Mouse (Mus musculus) CH12.LX (cell line): Measurements from ENCODE around the gene Lmnb2. TPM values are rescaled to one million over a fixed set of nuclear protein-coding genes. Genes with fewer than 3 reads are reported as not detected.
A peak's percentile ranks its signal among the peaks of the same experiment; 100 is the strongest.

Experiments
- DNase-seq: peaks from one replicate; pipeline ENCODE4 v3.0.0-alpha.2; 2013; ENCODE audit errors: extremely low read depth
- H3K27ac ChIP-seq: 2 replicates; pipeline ENCODE4 v1.5.1; 2012; ENCODE audit warnings: low read depth, mild to moderate bottlenecking, control low read depth, moderate library complexity; ENCODE audit not compliant: insufficient read depth
- H3K27me3 ChIP-seq: replicated peaks from 2 replicates; pipeline ENCODE3; 2012; ENCODE audit warnings: inconsistent platforms
- H3K36me3 ChIP-seq, 2 experiments: replicated peaks in 1 of 2; 2 replicates each; pipeline versions ENCODE3 to v1.6.1; 2012; ENCODE audit warnings: inconsistent platforms in 1 of 2, low read length in 1 of 2, mild to moderate bottlenecking in 1 of 2, mixed read lengths in 1 of 2, moderate library complexity in 1 of 2; ENCODE audit not compliant: control insufficient read depth in 1 of 2, insufficient read depth in 1 of 2
- H3K4me1 ChIP-seq, 2 experiments: 2 replicates each; pipeline ENCODE4 v1.6.1; 2012; ENCODE audit warnings: inconsistent platforms in 1 of 2, moderate library complexity in 1 of 2; ENCODE audit not compliant: insufficient read depth in 2 of 2, control insufficient read depth in 1 of 2
- H3K4me2 ChIP-seq: 2 replicates; pipeline ENCODE4 v1.6.1; 2012; ENCODE audit warnings: low read depth, mild to moderate bottlenecking, control low read depth; ENCODE audit not compliant: poor library complexity, insufficient read depth, severe bottlenecking
- H3K4me3 ChIP-seq, 3 experiments: fragments of 150-350 bp in 1 of 3; sonication (generic) in 1 of 3; replicated peaks in 1 of 3; 2 replicates each; pipeline versions ENCODE3 to v1.5.1; 2011 to 2012; ENCODE audit warnings: low read depth in 2 of 3, low read length in 2 of 3, mild to moderate bottlenecking in 2 of 3, moderate library complexity in 2 of 3, control low read depth in 1 of 3, improper control_type of control experiment in 1 of 3, inconsistent platforms in 1 of 3, mixed read lengths in 1 of 3; ENCODE audit not compliant: poor library complexity in 1 of 3
- H3K79me2 ChIP-seq: replicated peaks from 2 replicates; pipeline ENCODE4 v1.6.1; 2012; ENCODE audit warnings: mild to moderate bottlenecking, moderate library complexity; ENCODE audit not compliant: control insufficient read depth, poor library complexity, insufficient read depth, severe bottlenecking; ENCODE audit errors: extremely low read depth
- H3K9ac ChIP-seq: 2 replicates; pipeline ENCODE4 v1.6.1; 2012; ENCODE audit warnings: low read depth, mild to moderate bottlenecking, control low read depth, moderate library complexity; ENCODE audit not compliant: insufficient read depth
- H3K9me3 ChIP-seq: replicated peaks from 2 replicates; pipeline ENCODE3; 2012; ENCODE audit warnings: low read length, inconsistent platforms, mixed read lengths
- BHLHE40 ChIP-seq: IDR thresholded peaks from 2 replicates; pipeline ENCODE4 v1.6.1; 2011; ENCODE audit warnings: mild to moderate bottlenecking, low read depth, low read length, improper control_type of control experiment
- CHD1 ChIP-seq: IDR thresholded peaks from 2 replicates; pipeline ENCODE4 v1.6.1; 2012; ENCODE audit warnings: low read depth, low read length, improper control_type of control experiment, inconsistent platforms
- CHD2 ChIP-seq: IDR thresholded peaks from 2 replicates; pipeline ENCODE4 v1.6.1; 2011; ENCODE audit warnings: low read length, improper control_type of control experiment
- CTCF ChIP-seq, 2 experiments: IDR thresholded peaks in 1 of 2; conservative IDR thresholded peaks in 1 of 2; 2 replicates each; pipeline ENCODE4 v1.5.1; 2011 to 2012; ENCODE audit warnings: low read depth in 2 of 2, low read length in 2 of 2, improper control_type of control experiment in 1 of 2, inconsistent platforms in 1 of 2, mild to moderate bottlenecking in 1 of 2, moderate library complexity in 1 of 2
- E2F4 ChIP-seq: IDR thresholded peaks from 2 replicates; pipeline ENCODE4 v1.6.1; 2011; ENCODE audit warnings: low read depth, low read length, improper control_type of control experiment; ENCODE audit not compliant: insufficient replicate concordance
- ELF1 ChIP-seq: IDR thresholded peaks from 2 replicates; pipeline ENCODE4 v1.6.1; 2014; ENCODE audit warnings: low read depth, mild to moderate bottlenecking, inconsistent platforms, low read length, improper control_type of control experiment
- EP300 ChIP-seq: IDR thresholded peaks from 2 replicates; pipeline ENCODE4 v1.6.1; 2011; ENCODE audit warnings: low read length, improper control_type of control experiment
- ETS1 ChIP-seq: conservative IDR thresholded peaks from 2 replicates; pipeline ENCODE4 v1.6.1; 2012; ENCODE audit warnings: low read depth, mild to moderate bottlenecking, inconsistent platforms, low read length, improper control_type of control experiment, moderate library complexity
- GABPA ChIP-seq: IDR thresholded peaks from 2 replicates; pipeline ENCODE4 v1.6.1; 2012; ENCODE audit warnings: low read depth, low read length, improper control_type of control experiment, inconsistent platforms; ENCODE audit not compliant: insufficient replicate concordance
- HCFC1 ChIP-seq: IDR thresholded peaks from 2 replicates; pipeline ENCODE4 v1.6.1; 2012; ENCODE audit warnings: low read depth, mild to moderate bottlenecking, inconsistent platforms, low read length, improper control_type of control experiment
- IRF4 ChIP-seq: IDR thresholded peaks from 2 replicates; pipeline ENCODE4 v1.6.1; 2014; ENCODE audit warnings: low read depth, mild to moderate bottlenecking, inconsistent platforms, low read length, improper control_type of control experiment
- JUN ChIP-seq: IDR thresholded peaks from 2 replicates; pipeline ENCODE4 v1.6.1; 2011; ENCODE audit warnings: low read depth, mild to moderate bottlenecking, low read length, improper control_type of control experiment, moderate library complexity; ENCODE audit not compliant: insufficient read depth
- JUND ChIP-seq: conservative IDR thresholded peaks from 2 replicates; pipeline ENCODE4 v1.6.1; 2011; ENCODE audit warnings: low read depth, low read length, improper control_type of control experiment
- KAT2A ChIP-seq: IDR thresholded peaks from 2 replicates; pipeline ENCODE4 v1.6.1; 2012; ENCODE audit warnings: low read length, improper control_type of control experiment, inconsistent platforms; ENCODE audit not compliant: insufficient replicate concordance
- MAFK ChIP-seq: IDR thresholded peaks from 2 replicates; pipeline ENCODE4 v1.6.1; 2011; ENCODE audit warnings: low read length, improper control_type of control experiment; ENCODE audit not compliant: insufficient replicate concordance
- MAX ChIP-seq: IDR thresholded peaks from 2 replicates; pipeline ENCODE4 v1.6.1; 2011; ENCODE audit warnings: low read length, improper control_type of control experiment
- MAZ ChIP-seq: IDR thresholded peaks from 2 replicates; pipeline ENCODE4 v1.6.1; 2012; ENCODE audit warnings: low read depth, mild to moderate bottlenecking, inconsistent platforms, low read length, improper control_type of control experiment, moderate library complexity
- MEF2A ChIP-seq: IDR thresholded peaks from 2 replicates; pipeline ENCODE4 v1.6.1; 2014; ENCODE audit warnings: low read depth, mild to moderate bottlenecking, inconsistent platforms, low read length, improper control_type of control experiment, borderline replicate concordance
- MXI1 ChIP-seq: IDR thresholded peaks from 2 replicates; pipeline ENCODE4 v1.6.1; 2011; ENCODE audit warnings: mild to moderate bottlenecking, low read depth, low read length, improper control_type of control experiment
- MYC ChIP-seq: IDR thresholded peaks from 2 replicates; pipeline ENCODE4 v1.6.1; 2011; ENCODE audit warnings: low read depth, mild to moderate bottlenecking, improper control_type of control experiment, low read length
- NELFE ChIP-seq: IDR thresholded peaks from 2 replicates; pipeline ENCODE4 v1.6.1; 2011; ENCODE audit warnings: low read depth, low read length, improper control_type of control experiment
- NRF1 ChIP-seq: IDR thresholded peaks from 2 replicates; pipeline ENCODE4 v1.6.1; 2014; ENCODE audit warnings: low read depth, mild to moderate bottlenecking, inconsistent platforms, low read length, improper control_type of control experiment, moderate library complexity
- PAX5 ChIP-seq: IDR thresholded peaks from 2 replicates; pipeline ENCODE4 v1.6.1; 2012; ENCODE audit warnings: low read length, inconsistent platforms, mixed read lengths
- POLR2A ChIP-seq: IDR thresholded peaks from 2 replicates; pipeline ENCODE4 v1.6.1; 2011; ENCODE audit warnings: low read depth, mild to moderate bottlenecking, improper control_type of control experiment, low read length
- POLR2AphosphoS2 ChIP-seq: IDR thresholded peaks from 2 replicates; pipeline ENCODE4 v1.6.1; 2011; ENCODE audit warnings: low read depth, low read length, improper control_type of control experiment
- RAD21 ChIP-seq: IDR thresholded peaks from 2 replicates; pipeline ENCODE4 v1.6.1; 2011; ENCODE audit warnings: low read depth, mild to moderate bottlenecking, low read length, improper control_type of control experiment, moderate library complexity
- RCOR1 ChIP-seq: conservative IDR thresholded peaks from 2 replicates; pipeline ENCODE4 v1.6.1; 2012; ENCODE audit warnings: low read depth, mild to moderate bottlenecking, inconsistent platforms, low read length, improper control_type of control experiment
- SIN3A ChIP-seq: IDR thresholded peaks from 2 replicates; pipeline ENCODE4 v1.6.1; 2012; ENCODE audit warnings: low read length, improper control_type of control experiment, inconsistent platforms
- SMC3 ChIP-seq: IDR thresholded peaks from 2 replicates; pipeline ENCODE4 v1.6.1; 2011; ENCODE audit warnings: low read depth, low read length, improper control_type of control experiment
- TBP ChIP-seq: conservative IDR thresholded peaks from 2 replicates; pipeline ENCODE4 v1.6.1; 2011; ENCODE audit warnings: low read depth, low read length, improper control_type of control experiment
- TCF12 ChIP-seq: IDR thresholded peaks from 2 replicates; pipeline ENCODE4 v1.6.1; 2014; ENCODE audit warnings: low read depth, mild to moderate bottlenecking, inconsistent platforms, low read length, improper control_type of control experiment
- UBTF ChIP-seq: IDR thresholded peaks from 2 replicates; pipeline ENCODE4 v1.6.1; 2012; ENCODE audit warnings: low read depth, mild to moderate bottlenecking, inconsistent platforms, low read length, improper control_type of control experiment, moderate library complexity
- USF1 ChIP-seq: IDR thresholded peaks from 2 replicates; pipeline ENCODE4 v1.6.1; 2014; ENCODE audit warnings: low read depth, mild to moderate bottlenecking, inconsistent platforms, low read length, improper control_type of control experiment
- USF2 ChIP-seq: conservative IDR thresholded peaks from 2 replicates; pipeline ENCODE4 v1.6.1; 2011; ENCODE audit warnings: low read depth, low read length, improper control_type of control experiment
- ZC3H11A ChIP-seq: IDR thresholded peaks from 2 replicates; pipeline ENCODE4 v1.6.1; 2012; ENCODE audit warnings: low read depth, mild to moderate bottlenecking, inconsistent platforms, low read length, improper control_type of control experiment
- ZKSCAN1 ChIP-seq: IDR thresholded peaks from 2 replicates; pipeline ENCODE4 v1.6.1; 2012; ENCODE audit warnings: low read depth, inconsistent platforms, low read length, improper control_type of control experiment, borderline replicate concordance
- ZMIZ1 ChIP-seq: IDR thresholded peaks from 2 replicates; pipeline ENCODE4 v1.6.1; 2012; ENCODE audit warnings: low read depth, mild to moderate bottlenecking, inconsistent platforms, low read length, improper control_type of control experiment
- ZNF384 ChIP-seq: IDR thresholded peaks from 2 replicates; pipeline ENCODE4 v1.6.1; 2012; ENCODE audit warnings: low read depth, low read length, improper control_type of control experiment, inconsistent platforms
- dilution Hi-C: fragments of 300-500 bp; cut with MboI; formaldehyde crosslinking; loops from 2 replicates; pipeline ENCODE4 v1.14.3; 2020; ENCODE audit warnings: low sequenced_read_pairs; ENCODE audit not compliant: extremely low pct_unique_long_range_greater_than_20kb, extremely low pct_ligation_motif_present
- in situ Hi-C: fragments of 300-500 bp; cut with MboI; formaldehyde crosslinking; loops from 3 replicates; pipeline ENCODE4 v1.14.3; 2019; ENCODE audit warnings: low sequenced_read_pairs, low pct_ligation_motif_present, low pct_unique_long_range_greater_than_20kb, mixed read lengths
- polyA plus RNA-seq: library from polyadenylated mRNA; unstranded; fragments of >175 nt; gene quantifications from 2 replicates; pipeline ENCODE4 v1.2.1, GENCODE M21; 2012; ENCODE audit warnings: low read depth; ENCODE audit not compliant: insufficient read length
- total RNA-seq, 2 experiments: library from RNA; depleted of rRNA; stranded (reverse); fragments of 300-350 nt in 1 of 2; fragments of >200 nt in 1 of 2; gene quantifications; 2 replicates each; pipeline ENCODE4 v1.2.3; 2012 to 2014

Gene Lmnb2
- total and polyA plus RNA-seq, 3 experiments = 20.7 to 25.8 (median 23.7) TPM

- dilution Hi-C loops (no loop called here), in situ Hi-C loops (loop anchor here (5.0 kb wide), 1 partner anchor 35 kb away; the partner anchor contains the start of gene Gadd45b)
- Histone ChIP-seq H3K36me3 (no peaks in the 10 kb centered on the region), H3K9ac (peak overlapping the region; percentile 20; the same call in 1 of the 2 replicates), H3K9me3 (peaks cover 5% of the 10 kb centered on the region), H3K79me2 (no peaks in the 10 kb centered on the region), H3K4me3 (peak overlapping the region in 1 of 3 experiments; percentile 54), H3K4me1 (peaks cover 50 to 78% of the 10 kb centered on the region in 2 experiments), H3K4me2 (peak overlapping the region; percentile 2; the same call in 1 of the 2 replicates), H3K27ac (peak overlapping the region; percentile 97), H3K27me3 (no peaks in the 10 kb centered on the region)
- peak; percentile 78 for DNase-seq
- TF ChIP-seq CHD1 = no peak
- peak; percentile 96 for TF ChIP-seq BHLHE40
- TF ChIP-seq MAX = peak; percentile 50; the same call in 1 of the 2 replicates
- TF ChIP-seq IRF4 = peak; percentile 74
- TF ChIP-seq E2F4 = no peak
- peak; percentile 81 for TF ChIP-seq EP300
- no peak; the same call in none of the 2 replicates for TF ChIP-seq NRF1
- TF ChIP-seq PAX5 = no peak
- no peak; the same call in 1 of the 2 replicates for TF ChIP-seq HCFC1
- peak; percentile 67 for TF ChIP-seq MEF2A
- 0 out of 2 replicates have a peak, but pooled peaks have one; percentile 47 for TF ChIP-seq CHD2
- TF ChIP-seq MYC = peak; percentile 41; the same call in 1 of the 2 replicates
- 0 out of 2 replicates have a peak, but pooled peaks have one; percentile 27 for TF ChIP-seq TBP
- no peak for TF ChIP-seq JUND
- no peak for TF ChIP-seq USF2
- 0 out of 2 replicates have a peak, but pooled peaks have one; percentile 20 for TF ChIP-seq JUN
- TF ChIP-seq ZMIZ1 = 0 out of 2 replicates have a peak, but pooled peaks have one; percentile 23
- TF ChIP-seq ELF1 = peak; percentile 81
- TF ChIP-seq ZNF384 = no peak
- TF ChIP-seq MAZ = peak; percentile 77; the same call in 1 of the 2 replicates
- TF ChIP-seq TCF12 = peak; percentile 93
- TF ChIP-seq ZC3H11A = no peak
- TF ChIP-seq SIN3A = no peak; the same call in 1 of the 2 replicates
- no peak for TF ChIP-seq KAT2A
- TF ChIP-seq POLR2AphosphoS2 = no peak
- TF ChIP-seq ZKSCAN1 = no peak
- peak; percentile 11; the same call in 1 of the 2 replicates for TF ChIP-seq MAFK
- no peak for TF ChIP-seq MXI1
- TF ChIP-seq UBTF = no peak
- TF ChIP-seq RAD21 = no peak; the same call in 1 of the 2 replicates
- TF ChIP-seq ETS1 = peak; percentile 92
- TF ChIP-seq POLR2A = peak; percentile 45; the same call in 1 of the 2 replicates
- TF ChIP-seq CTCF (conservative IDR thresholded peaks at IDR 0.05 in 1 of 2, IDR thresholded peaks at IDR 0.05 in 1 of 2; ENCODE audit: low read depth in 2 of 2, low read length in 2 of 2) = no peak
- no peak for TF ChIP-seq GABPA
- no peak for TF ChIP-seq USF1
- TF ChIP-seq NELFE = peak; percentile 52; the same call in 1 of the 2 replicates
- TF ChIP-seq SMC3 = no peak
- peak; percentile 66 for TF ChIP-seq RCOR1
Measured at GRCm38 (mm10) chr10:80967101-80967656, 49.1 kb upstream of the Lmnb2 start.
